Mouse (Mus musculus) cerebellum, adult 8-10 months (tissue): ENCODE measurements at regions not wholly inside any gene's neighbourhood (a gene's known extent, or its start where the extent isn't known, plus 50 kb on each side); places are given as distances from the start of the nearest gene placed in this dataset.

Experiments
- DNase-seq: peaks from one replicate; pipeline ENCODE4 v3.0.0; 2022

DNA sequence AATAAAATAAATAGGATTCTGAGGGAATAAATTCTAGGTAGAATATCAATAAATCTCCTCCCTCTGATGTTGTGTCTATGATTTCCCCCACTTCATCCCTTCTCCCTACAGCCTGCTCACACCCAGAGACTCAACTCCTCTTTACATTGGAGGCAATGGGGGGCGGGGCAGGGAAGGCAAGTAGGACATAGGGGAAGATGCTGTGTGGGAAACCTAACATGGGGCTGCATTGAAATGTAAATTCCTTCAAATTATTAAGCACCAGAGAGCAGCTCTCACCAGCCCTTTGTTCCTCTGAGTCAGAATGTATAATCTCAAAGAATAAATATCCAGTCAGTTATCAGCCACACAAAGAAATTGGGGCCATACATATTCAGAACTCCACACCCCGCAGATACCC is 91.6 kb downstream of the Nuf2 start:
- DNase-seq: no peak

DNA sequence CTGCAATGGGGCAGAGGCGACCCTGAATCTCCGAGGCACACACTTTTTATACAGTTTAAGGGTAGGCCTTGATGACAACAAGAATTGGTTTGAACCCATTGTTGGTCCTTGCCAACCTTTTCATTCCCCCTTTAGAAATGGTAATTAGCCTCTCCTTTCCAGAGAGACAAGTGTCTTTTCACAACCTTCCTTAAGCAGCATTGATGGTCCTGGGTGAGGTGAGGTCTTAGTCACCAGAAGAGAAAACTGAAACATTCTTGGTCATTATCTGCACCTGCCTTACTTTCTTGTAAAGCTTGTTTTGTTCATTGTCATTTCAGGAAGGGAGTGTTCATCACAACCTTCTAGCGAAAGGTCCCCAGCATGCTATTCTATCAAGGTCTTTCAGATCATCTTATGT is 93.3 kb downstream of the Nuf2 start:
- no peak for DNase-seq

DNA sequence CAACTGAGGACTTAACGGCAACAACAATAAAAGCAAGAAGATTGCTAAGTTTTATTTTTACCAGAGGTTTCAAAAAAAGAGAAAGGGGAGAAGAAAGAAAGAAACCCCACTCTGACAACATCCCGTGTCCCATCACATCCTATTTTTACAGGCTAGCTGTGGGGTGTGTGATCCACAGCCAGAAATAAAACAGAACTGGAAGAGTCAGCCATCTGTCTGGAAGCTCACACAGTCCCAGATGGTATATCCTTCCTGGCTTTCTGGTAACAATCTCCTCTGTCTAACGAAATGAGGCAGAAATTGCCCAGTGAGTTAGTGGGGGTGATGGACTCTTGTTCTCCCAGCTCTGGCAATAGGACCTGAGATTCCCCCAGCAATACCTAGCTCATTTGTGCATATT is 108.9 kb downstream of the Nuf2 start:
- peak; percentile 3 for DNase-seq

DNA sequence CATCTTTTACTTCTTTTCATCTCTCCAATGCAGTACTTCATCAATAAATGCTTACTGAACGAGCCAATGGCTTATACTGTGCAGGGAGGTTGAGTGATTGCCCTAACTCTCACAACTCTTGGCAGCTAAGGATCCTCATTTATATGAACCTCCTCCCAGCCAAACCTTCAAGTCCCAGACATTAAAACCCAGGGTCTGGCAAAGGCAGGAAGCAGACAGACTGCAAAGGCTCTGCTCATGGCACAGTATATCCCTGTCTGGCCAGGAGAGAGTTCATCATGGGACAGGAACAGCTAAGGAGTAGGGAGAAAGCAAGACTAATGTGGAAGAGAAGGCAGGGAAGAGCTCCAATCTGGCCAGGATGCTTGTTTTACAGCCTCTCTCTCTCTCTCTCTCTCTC is 109.6 kb downstream of the Nuf2 start:
- no peak for DNase-seq

DNA sequence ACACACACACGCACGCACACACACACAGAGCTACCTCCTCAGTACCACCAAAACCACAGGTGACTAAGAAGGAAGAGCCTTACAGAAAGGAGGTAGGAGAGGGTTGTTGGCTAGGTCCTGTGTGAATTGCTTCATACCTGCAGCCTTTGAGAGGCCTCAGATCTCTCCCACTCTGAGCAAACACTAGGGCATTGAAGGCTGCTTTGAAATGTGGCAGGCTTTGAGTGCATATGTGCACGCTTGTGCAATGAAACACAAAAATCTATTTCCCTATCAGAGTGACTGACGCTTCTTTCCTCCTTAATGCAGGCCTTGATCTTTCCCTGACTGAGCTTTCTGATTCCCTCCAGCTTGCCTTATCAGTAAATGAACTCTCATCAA is 112.6 kb downstream of the Nuf2 start:
- no peak for DNase-seq

DNA sequence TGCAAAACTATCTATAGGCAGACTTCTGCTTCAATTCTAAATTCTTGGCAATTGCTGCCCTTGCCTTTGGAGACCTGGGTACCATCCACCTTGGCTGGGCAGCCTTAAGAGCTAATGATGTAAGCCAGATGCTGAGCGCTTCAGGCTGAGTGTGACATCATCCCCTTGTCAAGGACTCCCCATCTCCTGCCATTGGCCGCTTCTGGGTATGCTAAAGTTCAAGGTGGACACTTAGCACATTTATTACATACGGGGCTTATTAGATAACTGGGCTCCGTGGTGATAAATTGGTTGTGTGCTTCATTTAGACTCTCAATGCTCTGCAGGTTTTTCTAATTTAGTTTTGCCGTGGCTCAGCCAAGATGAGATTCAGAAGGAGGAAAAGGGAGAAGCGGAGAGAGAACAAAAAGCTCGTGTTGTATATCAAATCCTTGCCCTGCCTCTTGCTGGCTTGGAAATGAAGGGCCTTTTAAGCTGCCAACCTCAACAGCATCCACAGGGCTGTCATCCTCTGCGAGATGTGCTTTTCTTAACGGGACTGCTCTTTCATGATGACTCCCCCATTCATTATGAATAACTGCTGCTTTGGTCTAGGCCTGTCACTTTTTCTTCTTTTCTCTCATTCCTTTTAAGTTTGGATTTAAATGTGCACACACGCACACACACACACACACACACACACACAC is 113.1 kb downstream of the Nuf2 start:
- no peak for DNase-seq

DNA sequence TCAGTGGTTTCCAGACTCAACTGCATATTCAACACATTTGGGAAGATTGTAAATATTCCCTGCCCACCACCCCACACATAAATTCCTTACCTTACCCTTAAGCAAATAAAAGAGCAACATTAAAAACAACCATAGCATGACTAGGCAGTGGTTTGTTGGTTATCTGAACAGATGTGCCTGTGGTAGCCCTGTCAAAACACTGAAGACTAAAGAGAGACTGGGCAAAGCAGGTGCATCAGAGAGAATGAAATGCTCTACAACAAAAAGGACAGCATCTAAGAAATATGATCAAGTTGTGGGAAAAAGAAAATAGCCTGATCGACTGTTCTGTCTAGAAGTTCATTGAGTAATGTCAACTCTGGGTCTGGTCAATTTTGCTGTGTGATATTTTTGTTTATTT is 114.6 kb downstream of the Nuf2 start:
- DNase-seq: no peak

DNA sequence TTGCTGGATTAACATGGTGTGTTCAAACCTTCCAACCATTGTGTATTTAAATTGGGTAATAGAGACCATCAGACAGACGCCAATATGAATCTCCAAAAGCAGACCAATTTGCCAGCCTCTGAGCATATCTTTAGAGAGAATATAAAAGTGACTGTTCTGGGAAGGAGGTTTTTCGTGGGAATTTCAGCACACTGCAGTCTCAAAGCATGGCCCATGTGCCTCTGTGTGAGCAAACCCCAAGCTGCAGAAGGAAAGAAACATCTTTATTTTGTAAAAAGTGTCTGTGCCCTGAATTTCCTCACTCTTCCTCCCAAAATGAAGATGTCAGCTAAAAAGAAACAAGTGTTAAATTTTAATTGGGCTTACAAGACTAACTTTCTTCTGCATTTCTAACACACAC is 123.1 kb downstream of the Nuf2 start:
- no peak for DNase-seq

DNA sequence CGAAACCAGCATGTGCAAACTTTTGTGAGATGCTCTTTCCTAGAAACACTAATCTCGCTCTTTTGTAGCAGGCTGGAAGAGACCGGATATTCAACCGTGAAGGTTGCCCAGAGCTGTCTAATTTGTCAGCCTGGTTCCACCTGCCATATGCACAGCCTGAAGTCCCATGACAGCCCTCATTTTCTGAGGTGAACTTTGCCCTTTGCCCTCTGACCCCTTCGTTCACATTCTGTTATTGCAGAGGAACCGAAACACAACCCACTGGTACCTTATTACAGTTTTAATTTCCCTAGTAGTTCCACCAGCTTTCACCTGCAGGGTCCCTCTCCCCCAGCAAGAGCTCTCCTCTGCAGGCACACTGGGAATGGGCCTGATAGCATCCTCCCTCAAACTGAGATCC is 130.4 kb downstream of the Nuf2 start:
- DNase-seq: no peak

DNA sequence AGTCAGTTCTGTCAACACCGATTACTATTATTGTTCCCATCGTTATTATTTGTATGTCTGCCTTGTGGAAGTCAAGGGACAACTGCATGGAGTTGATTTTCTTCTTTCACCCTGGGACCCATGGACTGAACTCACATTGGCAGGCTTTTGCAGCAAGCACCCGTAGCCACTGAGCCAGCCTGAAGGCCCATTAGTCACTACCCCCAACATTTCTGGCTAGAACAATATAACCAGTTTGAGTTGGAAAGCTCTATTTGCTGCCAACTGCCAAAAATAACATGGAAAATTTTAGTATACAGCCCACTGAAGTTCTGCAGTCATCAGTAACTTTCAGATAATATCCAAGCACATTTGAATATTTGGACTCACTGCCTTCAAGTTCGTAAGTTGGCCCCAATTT is 133.9 kb downstream of the Nuf2 start:
- DNase-seq: no peak

DNA sequence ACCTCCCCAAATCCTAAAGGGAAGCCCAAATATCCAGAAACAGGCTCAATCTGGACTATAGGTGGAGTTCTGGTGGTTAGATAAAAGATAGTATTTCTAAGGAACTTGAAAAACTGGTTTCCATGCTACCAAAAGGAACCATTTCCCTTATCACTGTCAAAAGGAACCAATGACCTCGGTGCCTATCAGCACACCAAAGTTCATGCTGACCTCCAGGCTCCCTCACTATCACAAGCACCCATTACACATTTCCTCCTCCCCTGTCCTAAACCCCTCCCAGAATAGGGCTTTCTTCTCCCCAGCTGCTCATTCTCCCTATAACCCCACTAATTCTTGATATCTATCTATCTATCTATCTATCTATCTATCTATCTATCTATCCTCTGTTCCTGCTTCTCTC is 144.2 kb downstream of the Nuf2 start:
- no peak for DNase-seq

DNA sequence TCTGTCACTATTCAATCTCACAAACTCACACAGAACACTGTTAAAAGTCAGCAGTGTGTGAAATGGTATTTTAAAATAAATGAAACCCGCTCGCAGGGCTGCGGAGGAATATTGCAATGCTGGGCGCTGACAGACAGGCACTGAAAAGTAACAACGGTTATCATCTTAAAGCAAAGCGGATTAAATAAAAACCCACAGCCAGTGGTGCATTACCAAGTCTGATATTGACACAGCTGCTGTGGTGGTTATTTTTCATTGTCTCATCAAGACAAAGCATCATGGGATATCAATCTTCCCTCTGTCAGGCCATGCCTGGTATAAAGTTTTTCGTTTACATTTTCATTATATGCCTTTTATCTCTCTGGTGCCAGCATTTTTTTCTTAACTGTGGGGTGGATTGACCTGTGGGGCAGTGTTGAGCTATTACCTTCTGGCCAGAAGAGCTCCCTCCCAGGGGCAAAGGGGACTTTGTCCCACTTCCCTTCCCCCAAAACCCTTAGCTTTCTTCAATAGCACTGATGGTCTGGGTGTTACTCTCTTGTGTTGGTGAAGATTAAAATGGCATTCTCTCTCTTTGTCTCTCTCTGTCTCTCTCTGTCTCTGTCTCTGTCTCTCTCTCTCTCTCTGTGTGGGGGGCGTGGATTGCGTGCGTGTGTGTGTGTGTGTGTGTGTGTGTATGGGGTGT is 145.4 kb downstream of the Nuf2 start:
- no peak for DNase-seq

DNA sequence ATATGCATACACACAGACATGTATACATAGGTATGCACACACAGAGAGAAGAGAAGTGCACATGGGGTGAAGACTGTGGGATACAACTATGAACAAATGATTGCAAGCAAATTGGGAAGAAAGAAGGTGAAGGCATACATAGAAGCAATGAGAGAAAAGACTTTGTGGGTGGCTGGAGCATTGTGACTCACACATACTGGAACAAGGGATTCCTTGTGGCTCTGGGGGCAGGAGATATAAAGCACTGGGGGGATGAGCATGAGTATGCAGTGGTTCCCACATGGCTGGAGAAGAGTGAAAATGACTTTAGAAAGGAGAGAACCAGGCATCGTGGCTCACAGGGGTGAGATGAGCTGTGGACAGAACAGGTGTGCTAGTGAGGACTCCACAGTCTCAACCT is 156.6 kb downstream of the Nuf2 start:
- DNase-seq: no peak

DNA sequence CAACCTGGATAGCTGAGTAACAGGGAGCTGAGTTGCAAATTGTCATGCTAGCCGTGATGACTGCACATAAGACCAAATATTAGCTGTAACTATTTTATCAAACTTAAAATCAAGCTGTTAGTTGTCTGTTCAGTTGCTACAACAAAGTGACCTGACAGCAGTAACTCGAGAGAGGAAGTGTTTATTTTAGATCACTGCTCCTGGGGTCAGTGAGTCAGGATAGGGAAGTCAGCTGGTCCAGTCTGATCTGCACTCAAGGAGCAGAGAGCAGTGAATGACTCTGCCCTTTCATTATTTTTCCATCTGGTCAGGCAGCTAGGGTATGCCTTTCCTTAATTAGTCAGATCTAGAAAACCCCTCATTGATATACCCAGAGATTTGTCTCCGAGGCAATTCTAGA is 162.5 kb downstream of the Nuf2 start:
- no peak for DNase-seq

DNA sequence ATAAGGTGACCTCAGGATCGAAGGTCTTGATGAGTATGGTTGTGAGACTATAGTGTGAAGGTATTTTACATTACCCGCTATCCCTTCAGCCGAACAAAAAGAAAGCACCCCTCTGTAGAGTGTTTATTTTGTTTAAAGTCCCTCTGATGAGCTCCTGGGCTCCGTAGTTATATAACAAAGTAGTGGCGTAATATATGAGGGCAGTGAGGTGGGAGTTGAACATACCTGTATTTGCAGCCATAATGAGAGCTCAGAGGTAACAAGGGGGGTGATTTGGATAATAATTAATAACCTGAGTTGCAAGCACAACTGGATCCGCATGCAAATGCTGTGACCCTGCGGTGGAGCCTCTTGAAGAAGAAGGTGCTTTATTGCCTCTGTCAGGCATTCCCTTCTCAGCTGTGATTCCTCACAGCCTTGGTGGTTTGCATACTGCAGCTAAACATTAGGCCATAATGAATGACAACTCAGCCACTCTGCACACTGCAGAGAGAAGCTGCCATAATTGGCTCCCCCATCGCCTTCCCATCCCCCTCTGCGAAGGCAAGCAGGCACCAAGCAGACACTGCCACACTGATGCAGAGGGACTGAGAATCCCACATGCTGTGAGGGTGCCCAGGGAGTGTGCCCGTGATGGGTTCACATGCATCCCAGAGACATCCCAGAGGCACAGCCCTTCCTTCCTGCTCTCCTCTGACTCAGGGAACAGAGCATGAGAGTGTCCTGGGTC is 163.3 kb downstream of the Nuf2 start:
- DNase-seq: no peak

DNA sequence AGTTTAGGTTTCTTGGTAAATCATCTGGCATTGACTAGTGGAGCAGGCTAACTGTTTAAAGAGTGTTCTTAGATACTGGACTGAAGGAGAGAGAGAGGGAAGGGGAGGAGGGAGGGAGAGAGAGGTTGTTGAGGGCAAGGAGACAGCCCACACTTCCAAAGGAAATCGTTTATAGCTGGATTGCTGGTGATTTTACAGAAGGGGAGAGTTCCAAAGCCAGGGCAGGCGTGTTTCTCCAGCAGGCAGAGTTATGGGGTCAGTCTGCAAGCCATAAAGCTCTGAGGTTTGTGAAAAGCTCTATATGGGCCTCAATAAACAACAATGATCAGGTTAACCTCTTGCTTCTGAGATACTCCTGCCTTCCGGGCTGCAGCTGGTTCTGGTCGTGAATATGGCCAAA is 163.9 kb downstream of the Nuf2 start:
- DNase-seq: no peak

DNA sequence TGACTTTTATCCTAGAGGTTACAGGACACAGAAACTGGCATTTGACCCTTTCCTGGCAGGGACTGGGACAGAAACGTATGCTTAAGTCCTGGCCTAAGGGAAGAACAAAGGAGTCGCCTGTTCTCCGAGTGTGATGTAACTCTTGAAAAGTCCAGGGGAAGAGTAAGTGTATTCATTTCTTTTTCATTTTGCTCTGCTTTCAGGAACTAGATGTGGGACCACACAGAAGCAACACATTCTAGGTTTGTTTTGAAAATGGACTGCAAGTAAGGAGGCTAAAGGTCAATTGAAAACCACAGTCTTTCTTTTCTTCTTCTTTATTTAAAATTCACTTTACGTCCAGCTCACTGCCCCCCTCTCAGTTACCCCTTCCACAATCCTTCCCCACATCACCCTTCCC is 168.7 kb downstream of the Nuf2 start:
- no peak for DNase-seq

DNA sequence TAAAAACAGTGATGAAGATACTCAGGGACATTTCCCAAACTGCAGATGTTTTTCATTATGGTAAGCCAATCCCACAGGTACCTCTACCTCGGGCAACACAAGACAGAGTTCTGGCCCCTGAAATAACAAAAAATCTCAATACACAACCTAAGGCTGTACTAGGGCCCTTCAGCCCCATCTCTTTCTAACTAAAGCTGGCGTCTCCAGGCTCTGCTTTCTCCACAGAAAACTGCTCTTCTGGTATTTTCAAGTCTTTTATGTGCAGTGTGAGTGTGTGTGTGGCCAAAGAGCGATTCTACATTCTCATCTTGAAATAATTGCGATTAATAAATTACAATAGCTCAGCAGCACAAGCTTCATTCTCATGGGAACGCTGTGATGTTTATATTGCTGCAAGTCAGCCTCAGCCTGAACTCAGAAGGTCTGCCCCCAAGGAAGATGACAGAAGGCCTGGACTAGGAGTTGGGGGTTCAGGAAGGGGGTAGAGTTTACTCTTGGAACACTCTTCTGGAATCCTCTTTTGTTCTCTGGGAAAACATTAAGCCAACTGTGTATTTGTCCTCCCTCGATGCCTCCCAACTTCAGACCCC is 173.5 kb downstream of the Nuf2 start:
- DNase-seq: no peak

DNA sequence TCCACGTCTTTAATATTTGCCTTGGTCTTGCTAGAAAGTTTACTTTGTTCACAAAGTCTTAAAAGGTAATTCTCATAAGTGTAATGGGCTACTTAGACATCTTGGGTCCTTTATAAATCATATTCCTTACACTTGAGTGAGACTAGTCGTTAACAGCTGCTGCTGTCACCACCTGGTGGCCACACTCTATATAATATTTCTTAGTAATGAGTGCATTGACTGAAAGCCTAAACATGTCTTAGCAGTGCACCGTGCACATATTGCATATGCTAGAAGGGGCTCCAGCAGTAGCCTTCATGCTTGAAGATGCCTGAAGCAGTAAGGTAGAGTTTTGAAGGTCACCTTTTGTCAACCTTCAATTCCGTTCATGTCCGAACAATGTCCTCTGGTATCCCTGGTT is 177.2 kb downstream of the Nuf2 start:
- no peak for DNase-seq

DNA sequence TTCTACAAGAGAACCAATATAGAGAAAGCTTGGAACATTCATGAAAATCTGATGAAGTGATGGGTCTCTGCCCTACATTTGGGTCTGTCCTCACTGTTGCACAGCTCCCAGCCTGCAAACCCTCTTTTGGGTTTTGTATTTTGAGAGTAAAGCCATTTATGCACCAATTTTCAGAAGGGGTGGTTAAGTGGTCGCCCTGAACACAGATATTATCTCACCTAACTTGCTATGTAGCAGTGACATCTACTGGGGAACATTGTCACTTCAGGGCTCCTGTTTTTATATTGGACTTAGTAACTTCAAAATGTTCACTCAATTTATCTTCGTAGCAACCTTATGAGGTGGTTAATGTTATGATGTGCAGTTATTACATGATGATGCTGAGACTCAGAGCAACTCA is 183.6 kb downstream of the Nuf2 start:
- DNase-seq: no peak

DNA sequence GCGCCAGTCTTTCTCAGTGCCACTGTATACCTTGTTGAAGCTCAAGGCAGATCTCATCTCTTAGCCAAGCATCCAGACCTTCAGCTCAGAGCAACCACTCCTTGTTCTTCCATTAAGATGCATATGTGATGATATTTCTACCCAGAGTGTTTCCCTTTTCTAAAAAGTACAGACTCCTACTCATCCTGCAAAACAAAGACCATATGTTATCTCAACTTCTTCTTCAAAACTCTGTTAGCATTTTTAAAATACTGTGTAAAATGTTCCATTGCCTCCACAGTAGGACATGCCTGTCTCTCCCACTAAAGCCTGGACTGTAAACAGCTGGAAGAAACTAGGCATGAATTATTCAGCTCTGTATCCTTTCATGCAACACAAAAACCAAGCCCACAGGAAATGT is 184.4 kb downstream of the Nuf2 start:
- DNase-seq: no peak

DNA sequence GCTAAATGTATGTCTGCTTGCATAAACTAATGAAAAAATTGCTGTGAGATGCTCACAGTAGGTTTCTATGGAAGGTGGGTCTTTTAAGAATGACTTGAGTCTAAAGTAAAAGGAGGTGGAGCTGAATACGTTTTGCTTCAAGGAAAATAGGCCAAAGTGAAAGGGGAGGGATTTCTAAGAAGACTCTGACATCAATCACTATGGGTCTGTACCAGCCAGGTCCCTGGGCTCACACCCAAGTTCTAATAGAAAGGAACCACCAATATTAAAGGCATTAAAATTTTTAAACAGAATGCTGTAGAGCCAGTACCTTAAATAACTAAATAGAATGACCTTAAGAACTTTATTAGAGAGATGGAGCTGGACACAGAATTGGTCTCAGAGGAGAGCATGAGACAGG is 190.1 kb downstream of the Nuf2 start:
- DNase-seq: no peak

DNA sequence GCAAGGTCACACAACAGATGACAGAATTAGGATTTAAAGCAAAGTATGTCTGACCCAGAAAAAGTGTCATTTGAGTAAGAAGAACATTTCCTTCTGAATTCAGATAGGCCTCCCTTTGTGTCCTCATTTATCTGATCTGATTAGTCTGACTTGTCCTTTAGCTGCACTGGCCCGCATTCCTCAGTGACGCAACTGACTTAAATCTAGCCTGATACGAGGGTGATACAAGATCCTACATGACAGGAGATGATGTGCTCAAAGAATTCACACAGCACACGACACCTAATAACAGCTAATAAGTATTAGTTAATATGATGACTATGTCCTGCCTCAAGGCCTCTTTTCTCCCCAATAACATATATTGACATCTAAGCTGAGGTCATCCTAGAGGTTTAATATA is 192.8 kb downstream of the Nuf2 start:
- DNase-seq: no peak

DNA sequence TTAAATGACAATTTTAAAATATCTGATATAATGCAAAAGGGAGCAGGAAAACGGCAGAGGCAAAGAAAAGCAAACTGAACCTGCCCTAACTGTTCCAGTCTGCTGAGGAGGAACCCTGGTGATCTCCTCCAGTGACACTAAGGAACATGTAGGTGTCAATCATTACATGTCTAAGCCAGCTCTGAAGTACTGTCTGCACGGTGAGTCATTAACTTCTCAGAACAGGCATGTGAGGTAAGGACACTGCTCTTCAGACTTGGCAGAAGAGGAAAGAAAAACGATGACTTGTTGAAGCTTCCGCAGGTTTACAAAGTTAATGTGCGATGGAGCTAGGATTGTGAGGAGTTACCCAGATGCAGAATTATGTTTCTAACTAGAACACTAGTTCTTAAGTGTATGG is 199.1 kb downstream of the Nuf2 start:
- DNase-seq: no peak
